Mouse (Mus musculus) embryonic facial prominence, embryonic 15.5 days (tissue): ENCODE data around the gene Rbm47. TPM values are rescaled to one million over a fixed set of nuclear protein-coding genes. Genes with fewer than 3 reads are reported as not detected.

Source experiments
- ATAC-seq: fragments of 200-750 bp; cut with Nextera tagmentation; 2 replicates; pipeline ENCODE4 v1.8.0; 2017; ENCODE audit warnings: low read depth, moderate TSS enrichment; ENCODE audit not compliant: insufficient number of reproducible peaks, low FRiP score, low TSS enrichment
- H3K27ac ChIP-seq: fragments of 300-500 bp; sonication (generic); replicated peaks from 2 replicates; pipeline ENCODE4 v1.5.1; 2015; ENCODE audit warnings: mild to moderate bottlenecking, inconsistent platforms
- H3K27me3 ChIP-seq: fragments of 300-500 bp; sonication (generic); 2 replicates; pipeline ENCODE4 v1.6.1; 2015; ENCODE audit warnings: inconsistent platforms
- H3K36me3 ChIP-seq: fragments of 300-500 bp; sonication (generic); 2 replicates; pipeline ENCODE4 v1.6.1; 2015; ENCODE audit warnings: mild to moderate bottlenecking, inconsistent platforms
- H3K4me1 ChIP-seq: fragments of 300-500 bp; sonication (generic); 2 replicates; pipeline ENCODE4 v1.6.1; 2015; ENCODE audit warnings: inconsistent platforms
- H3K4me2 ChIP-seq: fragments of 300-500 bp; sonication (generic); replicated peaks from 2 replicates; pipeline ENCODE4 v1.6.1; 2015; ENCODE audit warnings: mild to moderate bottlenecking, inconsistent platforms
- H3K4me3 ChIP-seq: fragments of 300-500 bp; sonication (generic); replicated peaks from 2 replicates; pipeline ENCODE4 v1.5.1; 2015; ENCODE audit warnings: mild to moderate bottlenecking, inconsistent platforms
- H3K9ac ChIP-seq: fragments of 300-500 bp; sonication (generic); 2 replicates; pipeline ENCODE4 v1.6.1; 2015; ENCODE audit warnings: inconsistent platforms
- H3K9me3 ChIP-seq: fragments of 300-500 bp; sonication (generic); replicated peaks from 2 replicates; pipeline ENCODE4 v1.6.1; 2016; ENCODE audit warnings: inconsistent platforms
- whole genome bisulfite sequencing: fragments of 180-500 bp; shearing (Covaris S2); methylation state at CpG from one replicate; pipeline ENCODE4 v1.1.7; 2015; 5-methylcytosine and 5-hydroxymethylcytosine counted together
- polyA plus RNA-seq: library from polyadenylated mRNA; unstranded; fragments of >200 nt; fragmentation: Nextera tagmentation; extraction: Ambion mirVana; gene quantifications from 2 replicates; pipeline ENCODE4 v1.2.1, GENCODE M21; 2015

The Rbm47 gene
- polyA plus RNA-seq, 1 experiment from 2014 or later = 14.0 TPM

- H3K4me3 ChIP-seq = no peak overlapping the region
- 77% methylated on average over 9 of the region's 9 CpGs for WGBS
- H3K27ac ChIP-seq = no peak overlapping the region
- H3K9me3 ChIP-seq = no peaks in the 10 kb centered on the region
- no peaks in the 10 kb centered on the region; the same call in 1 of the 2 replicates for H3K27me3 ChIP-seq
- peaks cover 3% of the 10 kb centered on the region; the same call in 1 of the 2 replicates for H3K4me1 ChIP-seq
- H3K36me3 ChIP-seq = no peaks in the 10 kb centered on the region
- no peak overlapping the region for H3K4me2 ChIP-seq
- no peak for ATAC-seq
- H3K9ac ChIP-seq = no peak overlapping the region
These were observed 16.4 kb downstream of the Rbm47 start for GRCm38 (mm10) chr5:66156431-66156962.

DNA sequence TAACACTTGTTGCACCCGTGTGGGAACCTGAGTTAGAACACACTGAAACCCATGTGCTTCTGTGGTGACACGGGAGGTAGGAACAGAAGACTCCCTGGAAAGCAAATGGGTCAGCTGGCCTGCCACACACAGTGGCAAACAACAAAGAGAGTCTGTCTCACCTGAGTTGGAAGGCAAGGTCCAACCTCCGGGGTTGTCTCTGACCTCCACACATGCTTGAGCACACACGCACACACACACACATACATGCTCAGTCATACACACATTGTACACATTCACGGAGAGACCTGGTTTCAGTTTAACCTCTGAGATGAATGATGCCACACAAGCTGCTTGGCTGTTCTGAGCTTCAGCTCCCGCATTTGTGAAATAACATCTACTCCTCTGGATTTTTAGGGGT, 18.3 kb downstream of the Rbm47 start:
- ATAC-seq = no peak
- Histone ChIP-seq H3K27me3 (peaks cover 6% of the 10 kb centered on the region; the same call in 1 of the 2 replicates), H3K27ac (no peak overlapping the region), H3K9ac (no peak overlapping the region), H3K9me3 (no peaks in the 10 kb centered on the region), H3K4me2 (no peak overlapping the region), H3K4me3 (no peak overlapping the region), H3K36me3 (no peaks in the 10 kb centered on the region), H3K4me1 (peaks cover 16% of the 10 kb centered on the region)
- 80% methylated on average over 6 of the region's 6 CpGs for WGBS

- Histone ChIP-seq H3K9ac (no peak overlapping the region), H3K9me3 (no peaks in the 10 kb centered on the region), H3K4me3 (no peak overlapping the region), H3K4me1 (peaks cover 16% of the 10 kb centered on the region), H3K27me3 (peaks cover 11% of the 10 kb centered on the region), H3K27ac (no peak overlapping the region), H3K36me3 (no peaks in the 10 kb centered on the region), H3K4me2 (no peak overlapping the region)
- no peak for ATAC-seq
- WGBS = 31% methylated on average over 5 of the region's 5 CpGs
These were observed 19.4 kb downstream of the Rbm47 start for GRCm38 (mm10) chr5:66153486-66153885.

- H3K27ac ChIP-seq = peak overlapping the region; percentile 93
- H3K27me3 ChIP-seq = peaks cover 11% of the 10 kb centered on the region
- peak overlapping the region; percentile 91 for H3K4me2 ChIP-seq
- H3K36me3 ChIP-seq = no peaks in the 10 kb centered on the region
- 9% methylated on average over 37 of the region's 37 CpGs for WGBS
- ATAC-seq = peak; percentile 55; the same call in 1 of the 2 replicates
- no peaks in the 10 kb centered on the region for H3K9me3 ChIP-seq
- peak overlapping the region; percentile 21 for H3K9ac ChIP-seq
- peak overlapping the region; percentile 56 for H3K4me3 ChIP-seq
- H3K4me1 ChIP-seq = peaks cover 16% of the 10 kb centered on the region
These were observed 21.4 kb downstream of the Rbm47 start for GRCm38 (mm10) chr5:66151301-66152188.

DNA sequence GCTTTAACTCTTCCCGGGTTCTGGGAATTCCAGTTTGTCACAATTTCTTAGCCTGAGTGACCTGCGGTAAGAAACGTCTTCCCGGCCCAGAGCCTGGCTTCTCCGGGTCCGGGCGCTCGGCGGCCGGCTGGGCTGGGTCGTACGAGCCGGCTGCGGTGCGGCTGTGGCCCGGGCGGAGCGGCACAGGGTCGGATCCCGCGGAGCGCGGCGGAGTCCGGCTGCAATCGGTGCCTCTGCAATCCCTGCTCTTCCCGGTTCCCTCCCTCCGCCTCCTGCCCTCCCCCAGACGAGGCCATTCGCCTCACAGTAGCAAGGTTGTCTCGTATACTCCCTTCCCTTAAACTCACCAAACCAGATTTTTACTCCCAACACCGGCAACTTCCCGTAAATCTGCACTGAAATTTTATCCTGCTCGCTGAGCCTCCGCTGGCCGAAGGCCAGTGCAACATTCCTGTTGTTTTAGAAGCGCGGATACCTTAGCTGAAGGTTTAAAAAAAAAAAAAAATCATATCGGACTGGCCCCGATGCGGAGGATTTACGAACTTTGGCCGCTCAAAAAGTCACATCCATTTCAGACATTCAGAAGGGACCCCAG, 22.1 kb downstream of the Rbm47 start:
- Histone ChIP-seq H3K9ac (peak overlapping the region; percentile 35), H3K4me1 (peaks cover 16% of the 10 kb centered on the region), H3K27me3 (peaks cover 11% of the 10 kb centered on the region), H3K27ac (peak overlapping the region; percentile 93), H3K36me3 (no peaks in the 10 kb centered on the region), H3K9me3 (no peaks in the 10 kb centered on the region), H3K4me2 (peak overlapping the region; percentile 91), H3K4me3 (peak overlapping the region; percentile 56)
- ATAC-seq = peak; percentile 84
- 2% methylated on average over 43 of the region's 43 CpGs for WGBS

DNA sequence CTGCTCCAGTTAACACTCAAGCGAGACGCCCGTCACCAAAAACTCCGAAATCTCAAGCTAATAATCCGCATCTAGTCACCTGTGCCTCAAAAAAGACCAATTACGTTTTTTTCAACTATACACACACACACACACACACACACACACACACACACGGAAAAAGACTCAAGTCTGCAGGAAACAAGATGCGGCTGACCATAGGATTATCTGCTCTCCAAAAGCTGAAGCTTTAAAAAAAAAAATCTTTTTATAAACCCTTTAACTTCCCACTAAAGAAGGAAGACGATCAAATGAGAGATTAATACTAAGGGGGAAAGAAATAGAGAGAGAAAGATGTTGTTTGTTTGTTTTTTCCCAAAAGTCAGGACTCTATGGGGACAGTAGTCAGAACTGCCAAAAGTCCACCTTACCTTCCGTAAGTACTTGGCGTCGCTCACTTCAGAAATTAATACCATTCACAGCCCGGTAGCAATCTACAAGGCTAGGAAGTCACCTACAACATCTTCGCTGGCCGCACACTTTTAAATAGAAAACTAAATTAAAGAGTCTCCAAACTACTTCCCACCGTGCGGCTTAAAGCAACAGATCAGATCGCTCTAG, 22.7 kb downstream of the Rbm47 start:
- Histone ChIP-seq H3K27me3 (peaks cover 11% of the 10 kb centered on the region), H3K4me2 (peak overlapping the region; percentile 91), H3K9me3 (no peaks in the 10 kb centered on the region), H3K27ac (peak overlapping the region; percentile 93), H3K4me3 (peak overlapping the region; percentile 56), H3K4me1 (peaks cover 16% of the 10 kb centered on the region), H3K36me3 (no peaks in the 10 kb centered on the region), H3K9ac (peak overlapping the region; percentile 35; the same call in 1 of the 2 replicates)
- WGBS = 5% methylated on average over 18 of the region's 18 CpGs
- no peak for ATAC-seq

DNA sequence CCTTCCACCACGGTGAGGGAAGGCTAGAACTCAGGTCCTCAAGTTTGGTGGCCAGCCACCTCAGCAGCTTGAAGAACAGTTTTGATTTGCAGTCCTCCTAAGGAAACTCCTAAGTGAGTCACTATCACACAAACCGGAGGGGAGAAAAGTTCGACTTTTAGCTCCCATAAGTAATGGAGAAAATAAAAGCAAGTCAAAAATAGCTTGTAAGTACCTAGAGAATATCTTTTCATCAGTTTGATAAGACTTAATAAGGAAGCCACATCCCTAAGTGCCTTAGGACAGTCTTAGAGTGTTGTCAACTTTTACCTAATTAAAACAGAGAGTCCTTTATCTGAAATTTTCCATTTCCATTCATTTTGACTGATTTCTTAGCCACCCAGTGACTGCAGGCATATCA, 23.3 kb downstream of the Rbm47 start:
- H3K9ac ChIP-seq = no peak overlapping the region
- 28% methylated on average over 3 of the region's 3 CpGs for WGBS
- no peak overlapping the region for H3K27ac ChIP-seq
- no peak for ATAC-seq
- no peaks in the 10 kb centered on the region for H3K9me3 ChIP-seq
- no peaks in the 10 kb centered on the region for H3K36me3 ChIP-seq
- peaks cover 11% of the 10 kb centered on the region for H3K27me3 ChIP-seq
- H3K4me3 ChIP-seq = peak overlapping the region; percentile 56
- peak overlapping the region; percentile 91 for H3K4me2 ChIP-seq
- peaks cover 16% of the 10 kb centered on the region for H3K4me1 ChIP-seq

DNA sequence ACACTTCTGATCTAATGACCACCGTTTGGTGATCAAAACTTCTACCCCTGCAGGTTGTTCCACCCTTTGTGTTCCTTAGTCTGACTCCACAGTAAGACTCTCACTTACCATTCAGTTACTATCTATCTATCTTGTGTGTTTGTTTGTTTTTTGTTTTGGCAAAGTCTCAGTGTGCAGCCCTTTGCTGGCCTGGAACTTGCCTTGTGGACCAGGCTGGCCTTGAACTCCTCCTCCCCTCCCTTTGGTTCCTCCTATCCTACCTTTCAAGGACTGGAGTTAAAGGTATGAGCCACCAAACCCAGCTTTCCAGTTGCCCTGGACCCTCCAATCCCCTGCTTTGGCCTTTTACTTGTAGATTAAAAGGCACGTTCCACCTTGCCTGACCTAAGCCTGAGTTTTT, 23.8 kb downstream of the Rbm47 start:
- no peak for ATAC-seq
- Histone ChIP-seq H3K36me3 (no peaks in the 10 kb centered on the region), H3K9me3 (no peaks in the 10 kb centered on the region), H3K4me1 (peaks cover 16% of the 10 kb centered on the region), H3K9ac (no peak overlapping the region), H3K4me3 (peak overlapping the region; percentile 5; the same call in 1 of the 2 replicates), H3K27ac (no peak overlapping the region), H3K27me3 (peaks cover 11% of the 10 kb centered on the region), H3K4me2 (peak overlapping the region; percentile 91; the same call in 1 of the 2 replicates)
- 67% methylated on average over 2 of the region's 2 CpGs for WGBS

- no peaks in the 10 kb centered on the region for H3K9me3 ChIP-seq
- peaks cover 11% of the 10 kb centered on the region for H3K27me3 ChIP-seq
- peaks cover 16% of the 10 kb centered on the region for H3K4me1 ChIP-seq
- no peak overlapping the region for H3K9ac ChIP-seq
- no peak overlapping the region for H3K27ac ChIP-seq
- H3K4me3 ChIP-seq = no peak overlapping the region
- ATAC-seq = no peak
- H3K4me2 ChIP-seq = no peak overlapping the region
- 97% methylated on average over 3 of the region's 3 CpGs for WGBS
- H3K36me3 ChIP-seq = no peaks in the 10 kb centered on the region
These were observed 25.6 kb downstream of the Rbm47 start for GRCm38 (mm10) chr5:66147313-66147712.

DNA sequence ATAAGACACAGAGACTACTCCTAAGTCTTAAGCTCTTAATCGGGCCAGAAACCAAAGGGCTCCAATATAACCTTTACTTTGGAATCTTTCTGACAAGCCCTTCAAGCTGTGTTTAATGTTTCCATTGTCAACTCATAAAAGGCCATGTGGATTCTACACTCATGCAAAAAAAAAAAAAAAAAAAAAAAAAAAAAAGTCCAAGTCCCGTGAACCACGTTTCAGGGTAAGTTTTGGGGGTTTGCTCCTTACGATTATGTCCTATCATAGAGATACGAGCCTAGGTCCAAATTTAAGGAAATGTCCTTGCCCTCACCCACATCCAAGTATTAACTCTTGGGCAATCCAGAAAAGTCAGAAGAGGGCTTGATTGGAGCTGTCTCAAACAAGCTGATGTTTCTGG, 27.3 kb downstream of the Rbm47 start:
- Histone ChIP-seq H3K4me2 (no peak overlapping the region), H3K9me3 (no peaks in the 10 kb centered on the region), H3K9ac (no peak overlapping the region), H3K27me3 (peaks cover 5% of the 10 kb centered on the region; the same call in 1 of the 2 replicates), H3K27ac (no peak overlapping the region), H3K4me3 (no peak overlapping the region), H3K36me3 (no peaks in the 10 kb centered on the region), H3K4me1 (peaks cover 4% of the 10 kb centered on the region; the same call in 1 of the 2 replicates)
- ATAC-seq = no peak
- 73% methylated on average over 5 of the region's 5 CpGs for WGBS
